Mouse (Mus musculus) stomach, postnatal 0 days (tissue): ENCODE results near the gene Etv5.

Experiments
- CTCF ChIP-seq: IDR thresholded peaks from 2 replicates; pipeline ENCODE4 v1.5.1; 2016; ENCODE audit warnings: antibody characterized with exemption, low read depth, mild to moderate bottlenecking, moderate library complexity
- EP300 ChIP-seq: optimal IDR thresholded peaks from 2 replicates; pipeline ENCODE3; 2016; ENCODE audit warnings: antibody characterized with exemption

DNA sequence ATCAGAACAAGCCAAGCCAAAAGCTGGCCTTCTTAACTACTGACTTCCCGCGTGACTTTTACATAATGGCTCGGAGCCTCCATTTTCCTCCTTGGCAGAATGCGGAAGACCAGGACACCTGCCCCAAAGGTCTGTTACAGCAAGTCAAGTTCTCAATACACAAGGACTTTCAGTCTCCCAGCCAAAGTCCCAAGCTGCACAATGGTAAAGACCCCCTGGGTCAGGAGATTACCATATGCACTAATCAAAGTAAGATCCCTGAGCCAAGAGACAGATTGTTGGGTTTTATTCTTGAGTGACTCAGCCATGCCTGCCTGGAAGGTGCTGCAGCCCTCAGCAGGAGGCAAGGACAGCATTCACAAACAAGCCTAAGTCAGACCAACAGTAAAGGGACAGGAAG, 33.5 kb downstream of the Etv5 start:
- no peak for TF ChIP-seq CTCF
- TF ChIP-seq EP300: no peak
